Mouse (Mus musculus) brain, embryonic 14.5 days (tissue): ENCODE data around the gene Ulk1.

Source experiments
- CTCF ChIP-seq: fragments of 200-500 bp; IDR thresholded peaks from 2 replicates; pipeline ENCODE4 v1.5.1; 2012; ENCODE audit warnings: inconsistent platforms, mild to moderate bottlenecking, moderate library complexity, borderline replicate concordance; ENCODE audit not compliant: insufficient read depth, insufficient read length; ENCODE audit errors: extremely low read depth
- POLR2A ChIP-seq: fragments of 200-500 bp; IDR thresholded peaks from 2 replicates; pipeline ENCODE4 v1.6.1; 2012; ENCODE audit warnings: mild to moderate bottlenecking, inconsistent platforms, borderline replicate concordance; ENCODE audit not compliant: poor library complexity, insufficient read depth, insufficient read length, severe bottlenecking; ENCODE audit errors: extremely low read depth

DNA sequence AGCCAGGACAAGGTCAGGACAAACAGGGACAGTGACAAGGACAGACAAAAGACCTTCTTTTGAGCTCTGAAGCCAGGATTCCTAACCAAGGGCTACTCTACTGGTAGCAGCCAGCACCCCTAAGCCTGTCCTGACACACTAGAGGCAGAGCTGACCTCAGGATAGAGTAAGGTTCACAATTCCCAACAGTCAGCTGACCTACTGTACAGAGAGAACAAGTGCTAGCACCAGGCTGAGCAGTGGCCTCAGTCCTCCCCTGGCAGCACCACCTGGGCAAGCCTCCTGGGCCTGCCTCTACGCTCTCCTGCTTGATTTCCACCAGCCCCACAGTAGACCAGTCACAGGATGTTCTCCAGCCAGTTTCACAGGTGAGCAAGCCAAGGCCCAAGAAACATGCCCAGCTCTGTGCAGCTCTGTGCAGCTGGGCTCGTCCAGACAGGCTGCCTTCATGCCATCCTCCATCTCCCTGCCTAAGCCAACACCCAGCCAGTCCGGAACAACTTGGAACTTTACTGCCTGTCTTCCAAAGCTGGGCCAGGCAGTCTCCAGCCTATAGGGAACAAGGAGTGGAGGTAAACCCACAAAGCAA is 8.8 kb downstream of the Ulk1 start:
- TF ChIP-seq POLR2A = no peak
- TF ChIP-seq CTCF = no peak
